Mouse (Mus musculus) fibroblast of lung, adult 2 months (primary cell): ENCODE measurements around the gene Mta1.

Experiments used
- DNase-seq: peaks from one replicate; pipeline ENCODE4 v3.0.0-alpha.2; 2011; ENCODE audit warnings: low read depth

The Mta1 gene

GRCm38 (mm10) chr12:113134502-113134901, 36.4 kb downstream of the Mta1 start:
- DNase-seq, result no peak

GRCm38 (mm10) chr12:113135401-113135800, 37.3 kb downstream of the Mta1 start:
- no peak for DNase-seq

GRCm38 (mm10) chr12:113136492-113137020, 38.5 kb downstream of the Mta1 start:
- no peak for DNase-seq

DNA sequence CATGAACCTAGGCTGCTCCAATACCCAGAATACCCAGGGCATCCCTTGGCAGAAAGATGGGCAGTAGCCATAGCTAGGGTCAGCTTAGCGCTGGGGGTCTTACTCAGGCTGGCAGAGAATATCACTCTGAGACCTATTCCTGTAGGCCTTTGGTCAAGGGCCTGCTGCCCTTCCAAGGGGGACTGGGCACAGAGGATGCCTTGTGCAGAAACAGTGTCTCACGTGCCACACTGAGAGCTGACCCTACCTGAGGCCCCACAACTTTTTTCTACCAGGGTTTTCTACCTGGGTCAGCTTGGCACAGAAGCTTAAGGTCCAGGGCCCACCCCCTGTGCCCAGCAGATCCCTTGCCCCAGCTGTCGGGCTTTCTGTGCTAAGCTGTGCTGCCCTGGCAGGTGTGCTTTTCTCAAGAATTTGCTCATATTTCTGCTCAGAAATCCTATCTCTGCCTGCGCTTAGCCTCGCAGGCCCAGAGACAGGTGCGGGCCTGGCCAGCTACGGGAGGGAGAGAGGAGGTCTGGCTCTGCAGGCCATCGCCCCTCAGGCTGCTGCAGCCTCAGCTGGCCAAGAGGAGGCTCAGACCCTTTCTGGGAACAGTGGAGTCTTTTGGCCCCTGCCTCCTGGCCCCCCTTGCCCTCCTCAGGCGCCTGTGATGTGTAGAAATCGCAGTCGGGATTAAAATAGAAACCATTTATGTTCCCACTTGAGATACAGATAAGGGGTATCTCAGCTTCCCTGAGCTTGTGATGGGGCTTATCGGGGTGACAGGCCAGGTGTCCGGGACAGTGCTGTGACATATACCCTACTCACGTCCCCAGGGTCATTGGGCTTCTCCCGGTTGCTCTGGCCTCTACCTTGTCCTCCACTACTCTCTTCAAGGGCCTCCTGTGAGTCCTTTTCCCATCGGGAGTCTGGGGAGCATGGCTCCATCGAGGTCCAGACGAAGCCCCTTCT, 39.5 kb downstream of the Mta1 start:
- DNase-seq, result no peak

DNA sequence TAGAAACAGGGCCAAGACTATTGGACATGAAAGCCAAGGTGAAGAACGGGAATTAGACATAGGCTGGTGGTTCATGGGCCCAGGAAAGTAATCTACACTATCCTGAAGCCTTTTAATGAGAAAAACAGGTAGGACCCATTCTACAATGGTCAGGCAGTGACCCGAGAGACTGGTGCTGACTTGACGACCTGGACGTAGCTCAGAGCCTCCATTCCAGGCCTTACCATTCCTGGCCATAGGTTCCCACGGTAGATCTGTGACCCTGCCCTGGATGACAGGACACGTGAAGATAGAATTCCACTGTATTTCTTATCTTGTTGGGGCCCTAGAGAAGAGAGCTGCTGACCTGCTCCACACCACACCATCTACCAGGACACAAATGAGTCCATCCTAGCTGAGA, 40.2 kb downstream of the Mta1 start:
- DNase-seq, result no peak

DNA sequence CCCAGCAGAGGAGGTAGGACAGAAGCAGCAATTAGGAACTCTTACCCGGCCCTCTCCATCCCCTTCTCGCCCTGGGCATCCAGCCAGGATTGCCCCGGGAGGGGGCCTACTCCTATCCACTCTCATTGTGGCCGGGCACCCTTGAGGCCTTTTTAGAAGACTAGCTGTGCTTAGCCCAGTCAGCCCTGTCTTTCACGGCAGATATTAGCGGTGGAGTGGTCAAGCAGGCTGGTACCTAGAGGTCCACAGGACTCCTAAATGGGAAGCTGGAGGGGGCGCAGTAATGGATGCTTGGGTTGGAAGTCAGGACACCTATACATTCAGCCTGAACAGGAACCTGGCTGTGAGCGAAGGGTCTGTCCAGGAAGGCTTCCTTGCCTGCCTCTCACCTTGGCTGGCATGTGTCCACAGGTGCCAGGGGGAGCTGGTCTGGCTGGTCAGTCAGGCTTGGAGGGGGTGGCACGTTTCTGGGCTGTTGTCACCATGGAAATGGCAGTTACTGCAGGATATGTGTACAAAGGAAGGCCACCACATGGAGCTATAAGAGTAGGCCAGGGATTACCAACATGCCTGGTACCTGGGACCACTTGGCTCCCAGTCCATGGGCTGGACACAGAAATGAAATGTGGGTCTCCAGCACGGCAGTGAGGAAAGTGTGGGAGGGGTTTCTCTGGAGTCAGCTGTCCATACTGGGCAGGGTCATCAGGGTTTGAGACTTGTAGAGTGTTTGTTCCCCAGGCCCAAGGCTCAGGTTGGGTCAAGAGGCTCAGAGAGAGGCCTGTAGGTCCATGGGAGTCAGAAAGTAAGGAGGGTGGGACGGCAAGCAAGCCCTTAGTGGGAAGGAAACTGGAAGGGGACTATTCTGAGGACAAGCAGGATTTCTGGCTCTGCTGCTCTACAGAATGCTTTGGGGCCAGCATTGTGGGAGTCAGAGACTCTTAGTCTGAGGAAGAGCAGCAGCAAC, 41.1 kb downstream of the Mta1 start:
- DNase-seq, result no peak

- peak; percentile 75 for DNase-seq
These were observed 42.0 kb downstream of the Mta1 start, which contains the start of gene Crip2 for GRCm38 (mm10) chr12:113139908-113140615. Crip2 (plus strand) TSS chr12:113140236.

- no peak for DNase-seq
These were observed 42.7 kb downstream of the Mta1 start for GRCm38 (mm10) chr12:113140616-113141411.

DNA sequence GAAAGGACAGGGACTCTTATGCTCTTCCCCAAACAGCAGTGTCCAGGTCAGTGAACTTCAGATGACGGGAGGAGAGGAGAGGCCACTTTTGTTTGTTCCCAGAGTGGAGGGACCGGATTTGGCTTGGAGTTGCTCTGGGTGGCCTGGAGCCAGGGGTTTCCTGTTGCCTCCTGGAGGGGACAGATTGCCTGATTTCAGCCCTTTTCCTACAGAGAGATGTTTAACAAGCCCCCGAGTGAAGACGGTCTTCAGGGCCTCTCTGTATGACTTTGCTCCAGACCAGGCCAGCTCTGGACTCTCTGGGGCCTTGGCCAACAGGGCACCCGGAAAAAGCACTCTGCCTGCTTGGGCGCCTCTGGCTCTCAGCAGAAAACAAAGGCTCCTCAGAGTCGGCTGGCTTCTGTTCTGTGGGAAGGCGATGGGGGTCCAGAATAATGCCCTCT, 43.5 kb downstream of the Mta1 start:
- DNase-seq, result no peak

- peak; percentile 85 for DNase-seq
These were observed 44.2 kb downstream of the Mta1 start for GRCm38 (mm10) chr12:113142021-113142975.

DNA sequence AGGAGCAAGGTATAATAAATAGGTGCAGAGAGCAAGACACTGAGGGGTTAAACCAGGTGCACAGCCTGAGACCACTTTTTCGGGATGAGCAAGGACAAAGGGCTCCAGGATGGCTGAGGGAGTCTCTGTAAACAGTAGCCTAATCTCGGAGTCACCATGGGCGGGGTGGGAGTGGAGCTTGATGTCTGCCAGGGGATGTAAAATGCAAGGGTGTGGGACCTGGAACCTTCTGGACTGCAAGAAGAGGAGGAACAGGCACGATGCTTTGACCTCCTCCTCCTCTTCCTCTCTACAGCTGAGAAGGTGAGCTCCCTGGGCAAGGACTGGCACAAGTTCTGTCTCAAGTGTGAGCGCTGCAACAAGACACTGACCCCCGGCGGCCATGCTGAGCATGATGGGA, 45.1 kb downstream of the Mta1 start:
- DNase-seq, result no peak

- DNase-seq, result no peak
These were observed 46.1 kb downstream of the Mta1 start for GRCm38 (mm10) chr12:113144001-113144756.

GRCm38 (mm10) chr12:113144886-113145285, 46.8 kb downstream of the Mta1 start:
- no peak for DNase-seq

DNA sequence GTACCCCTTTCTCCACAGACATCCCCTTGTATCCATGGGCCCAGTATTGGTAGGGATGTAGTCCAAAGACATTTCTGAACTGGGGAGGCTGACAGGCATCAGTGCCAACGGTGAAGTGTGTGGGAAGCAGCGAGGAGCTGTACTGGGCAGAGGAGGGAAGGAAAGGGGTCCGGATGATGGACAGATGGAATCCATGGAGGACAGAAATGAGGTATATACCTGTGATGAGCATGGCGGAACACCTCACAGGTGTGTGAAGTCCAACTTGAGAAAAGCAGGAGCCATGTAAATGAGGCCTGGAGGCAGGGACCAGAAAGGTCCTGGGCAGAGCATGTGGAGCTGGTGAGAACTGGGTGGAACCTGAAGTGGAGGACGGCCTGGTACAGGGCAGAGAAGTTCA, 47.5 kb downstream of the Mta1 start:
- no peak for DNase-seq

DNA sequence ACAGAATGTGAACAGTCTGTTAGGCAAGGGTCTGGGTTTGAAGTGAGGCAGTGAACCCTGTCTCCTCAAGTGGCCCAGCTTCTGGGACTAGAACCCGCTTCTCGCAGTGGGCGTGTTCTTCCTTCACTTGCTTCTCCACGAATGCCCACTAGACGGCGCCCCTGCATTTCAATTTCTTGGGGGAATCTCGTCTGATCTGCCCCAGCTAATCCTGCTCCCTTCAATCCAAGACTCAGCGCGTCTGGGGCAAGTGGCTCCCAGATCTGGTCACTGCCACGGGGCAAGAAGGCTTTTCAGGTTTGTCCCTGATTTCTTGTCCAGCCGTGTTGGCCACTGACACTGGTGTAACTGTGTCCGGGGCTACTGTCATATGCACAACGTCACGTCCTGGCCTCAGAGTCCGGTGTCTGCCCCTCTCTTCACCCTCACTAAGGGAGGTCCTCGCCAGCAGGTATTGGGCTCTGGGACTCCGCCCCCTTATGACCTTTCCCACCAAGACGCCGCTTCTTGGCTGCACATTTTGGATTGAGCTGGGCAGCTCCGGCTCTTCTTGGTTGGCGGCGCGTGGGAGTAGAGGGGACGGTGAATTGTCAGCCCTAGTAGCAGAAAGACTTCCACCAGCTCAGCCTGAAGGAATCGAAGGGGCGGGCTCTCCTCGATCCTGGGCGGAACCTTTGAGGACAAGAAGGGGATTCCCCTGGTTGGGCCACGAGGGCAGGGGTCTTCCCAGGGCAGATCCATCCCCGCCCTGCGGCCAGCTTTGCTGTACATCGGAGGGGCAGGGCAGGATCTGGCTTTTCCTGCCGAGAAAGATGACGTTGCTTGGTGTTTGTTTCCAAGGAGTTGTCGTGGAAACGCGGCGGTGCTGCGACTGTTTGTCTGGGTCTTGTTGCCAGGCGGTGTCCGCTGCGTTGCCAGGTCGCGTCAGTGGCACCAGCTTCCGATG, 48.3 kb downstream of the Mta1 start, which contains the start of gene Crip1:
Gene Crip1 (plus strand): TSS at position 205 of the 946 bp plus-strand sequence.
- peak; percentile 75 for DNase-seq

- DNase-seq, result no peak
These were observed 49.4 kb downstream of the Mta1 start for GRCm38 (mm10) chr12:113147481-113147880.

DNA sequence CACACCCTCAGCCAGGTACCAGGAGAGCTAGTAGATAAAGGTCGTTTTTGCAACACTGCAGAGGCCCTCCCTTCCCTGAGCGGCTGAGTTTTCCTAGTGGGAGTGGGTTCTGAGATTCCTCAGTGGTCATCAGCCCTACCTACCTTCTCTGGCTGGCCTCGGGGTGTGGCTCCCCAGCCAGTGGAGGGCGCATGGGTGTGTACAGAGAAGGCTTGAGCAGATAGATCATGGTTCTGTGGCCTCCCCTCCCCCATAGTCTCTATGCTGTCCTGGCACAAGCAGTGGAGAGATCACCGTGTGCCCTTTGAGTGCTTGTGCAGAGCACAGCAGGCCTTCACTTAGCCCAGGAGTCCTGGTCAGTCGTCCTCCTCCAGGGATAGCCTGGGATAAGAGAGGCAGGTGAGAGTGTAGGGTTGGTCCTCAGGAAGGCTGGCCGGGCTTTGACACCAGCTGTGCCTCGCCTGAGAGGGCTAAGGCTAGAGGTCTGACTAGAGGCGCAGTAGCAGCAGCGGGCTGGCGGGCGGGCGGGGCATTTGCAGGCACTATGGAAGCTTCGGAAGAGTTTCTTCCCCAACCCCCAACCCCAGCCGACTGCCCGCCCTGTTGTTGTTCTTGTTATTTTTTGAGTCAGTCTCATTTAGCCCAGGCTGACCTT, 50.4 kb downstream of the Mta1 start:
- no peak for DNase-seq
